Mouse (Mus musculus): ENCODE results near the gene Atxn2.

DNA sequence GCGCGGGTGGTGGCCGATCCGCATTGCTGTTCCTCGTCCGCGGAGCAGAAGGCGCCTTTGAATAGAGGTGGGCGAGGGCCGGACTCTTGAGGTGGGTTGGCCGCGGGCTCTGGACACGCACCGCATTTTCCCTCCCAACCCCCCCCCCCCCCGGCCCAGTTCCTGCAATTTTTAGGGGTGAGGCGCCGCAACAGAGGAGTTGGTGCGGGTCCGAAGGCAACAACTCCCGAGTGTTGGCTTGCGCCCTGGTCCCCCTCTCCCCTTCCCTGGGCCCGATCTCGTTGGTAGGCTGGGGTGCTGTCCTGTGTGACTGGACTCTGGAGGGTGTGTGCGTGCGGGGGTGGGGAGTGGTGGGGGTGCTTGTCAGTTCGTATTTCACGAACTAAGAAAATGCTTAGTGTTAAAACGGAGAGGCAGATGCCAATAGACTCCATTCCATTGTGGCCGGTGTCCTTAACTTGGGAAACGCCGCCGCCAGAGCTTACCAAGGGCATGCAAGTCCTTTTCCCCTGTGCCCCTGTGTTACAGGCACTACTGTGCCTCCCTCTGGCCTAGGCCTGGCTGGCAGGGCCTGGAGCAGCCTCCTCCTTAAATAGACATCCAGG lies 1.9 kb downstream of the Atxn2 start:
- TF ChIP-seq ZMIZ1 (IDR thresholded peaks at IDR 0.05; ENCODE audit: low read depth, low read length) (no peak), KAT2A (IDR thresholded peaks at IDR 0.05; ENCODE audit: insufficient replicate concordance, low read length) (no peak), CTCF (conservative IDR thresholded peaks at IDR 0.05 in 1 of 2, IDR thresholded peaks at IDR 0.05 in 1 of 2; ENCODE audit: low read depth in 2 of 2, low read length in 2 of 2) (no peak), CHD1 (IDR thresholded peaks at IDR 0.05; ENCODE audit: low read depth, low read length) (no peak), CHD2 (IDR thresholded peaks at IDR 0.05; ENCODE audit: low read length) (no peak)

Data from CH12.LX (cell line).